Mouse (Mus musculus): ENCODE measurements around the gene Tmcc2. TPM values are rescaled to one million over a fixed set of nuclear protein-coding genes. Genes with fewer than 3 reads are reported as not detected.

Gene Tmcc2
- polyA plus RNA-seq, 1 experiment from 2014 or later = 7.8 TPM

DNA sequence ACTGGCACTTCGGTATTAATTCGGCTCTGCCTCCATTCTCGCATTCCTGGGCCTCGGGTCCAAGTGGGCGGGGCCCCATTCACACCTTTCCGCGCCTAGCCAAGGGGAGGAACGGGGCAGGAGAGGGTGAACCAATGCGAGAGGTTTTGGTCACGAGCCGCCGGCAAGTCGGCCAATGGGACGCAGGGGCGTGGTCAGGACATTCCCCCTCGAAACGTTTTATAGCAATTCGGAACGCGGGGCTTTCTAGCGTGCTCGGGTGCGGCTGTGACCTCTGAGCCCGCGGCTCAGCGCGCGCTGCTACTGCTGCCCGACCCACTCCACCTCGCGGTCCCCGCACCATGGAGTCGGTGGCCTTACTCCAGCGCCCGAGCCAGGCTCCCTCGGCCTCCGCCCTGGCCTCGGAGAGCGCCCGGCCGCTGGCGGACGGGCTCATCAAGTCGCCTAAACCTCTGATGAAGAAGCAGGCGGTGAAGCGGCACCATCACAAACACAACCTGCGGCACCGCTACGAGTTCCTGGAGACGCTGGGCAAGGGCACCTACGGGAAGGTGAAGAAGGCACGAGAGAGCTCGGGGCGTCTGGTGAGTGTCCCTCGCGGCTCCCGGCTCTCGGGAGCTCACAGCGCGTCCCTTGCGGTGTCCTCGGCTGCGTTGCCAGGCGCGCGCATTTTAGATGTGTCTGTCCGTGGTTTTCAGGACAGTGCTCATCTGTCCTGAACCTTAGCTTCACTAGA is 75.0 kb downstream of the Tmcc2 start, which contains the start of gene Nuak2:
TSS of gene Nuak2 (plus strand) at position 238 of the 736 bp plus-strand sequence.
- H3K27ac ChIP-seq (ENCODE audit: low read depth) = no peak within 1 kb of the TSS
- WGBS = 1% methylated on average over 67 of the region's 67 CpGs
- ATAC-seq (replicated peaks; ENCODE audit: low FRiP score, low TSS enrichment, low read depth) = peak; percentile 88

DNA sequence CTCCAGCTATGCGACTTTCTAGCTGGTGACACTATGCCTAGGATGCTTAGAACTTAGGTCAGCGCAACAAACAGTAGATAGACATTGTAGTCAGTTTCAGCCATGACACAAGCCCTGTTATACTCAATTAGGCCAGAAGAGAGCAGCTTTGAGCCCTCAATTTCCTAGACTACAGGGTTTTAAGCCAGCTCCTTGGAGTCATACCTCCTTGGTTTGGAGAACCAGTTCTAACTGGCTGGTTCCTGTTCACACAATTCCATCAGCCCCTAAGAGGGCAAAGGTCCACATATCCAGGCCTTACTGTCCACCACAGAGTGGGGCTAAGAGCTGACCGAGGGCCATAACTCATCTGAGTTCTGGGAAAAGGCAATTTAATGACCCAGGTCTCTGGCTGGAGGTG is 78.4 kb downstream of the Tmcc2 start:
- Histone ChIP-seq H3K4me3 (ENCODE audit: low read depth, low read length) (no peak overlapping the region), H3K27ac (ENCODE audit: low read depth) (no peak overlapping the region), H3K9me3 (ENCODE audit: control insufficient read depth, low read length) (no peaks in the 10 kb centered on the region), H3K36me3 (ENCODE audit: control insufficient read depth, insufficient read depth, low read length) (no peaks in the 10 kb centered on the region), H3K27me3 (replicated peaks; ENCODE audit: control insufficient read depth, insufficient read depth, low read length) (peaks cover 20% of the 10 kb centered on the region), H3K4me1 (replicated peaks; ENCODE audit: control insufficient read depth, insufficient read depth, low read length) (peaks cover 12% of the 10 kb centered on the region; the same call in 1 of the 2 replicates), H3K4me2 (ENCODE audit: low read length) (no peak overlapping the region), H3K9ac (ENCODE audit: low read length) (no peak overlapping the region)
- DNase-seq (ENCODE audit: low spot score) (peak; percentile 72), ATAC-seq (replicated peaks; ENCODE audit: low FRiP score, low TSS enrichment, low read depth) (no peak)
- 56% methylated on average over 3 of the region's 3 CpGs for WGBS

More for the DNA sequence above, 75.0 kb downstream of the Tmcc2 start, which contains the start of gene Nuak2:
- no peaks in the 10 kb centered on the region for H3K36me3 ChIP-seq (ENCODE audit: control insufficient read depth, insufficient read depth, low read length)
- H3K4me2 ChIP-seq (ENCODE audit: low read length) = peak within 1 kb of the TSS; percentile 88
- DNase-seq (ENCODE audit: low spot score) = peak; percentile 86
- H3K9ac ChIP-seq (ENCODE audit: low read length) = peak within 1 kb of the TSS; percentile 40
- no peaks in the 10 kb centered on the region for H3K9me3 ChIP-seq (ENCODE audit: control insufficient read depth, low read length)
- H3K4me3 ChIP-seq (ENCODE audit: low read depth, low read length) = peak within 1 kb of the TSS; percentile 51
- peaks cover 16% of the 10 kb centered on the region for H3K4me1 ChIP-seq (replicated peaks; ENCODE audit: control insufficient read depth, insufficient read depth, low read length)
- H3K27me3 ChIP-seq (replicated peaks; ENCODE audit: control insufficient read depth, insufficient read depth, low read length) = peaks cover 20% of the 10 kb centered on the region

DNA sequence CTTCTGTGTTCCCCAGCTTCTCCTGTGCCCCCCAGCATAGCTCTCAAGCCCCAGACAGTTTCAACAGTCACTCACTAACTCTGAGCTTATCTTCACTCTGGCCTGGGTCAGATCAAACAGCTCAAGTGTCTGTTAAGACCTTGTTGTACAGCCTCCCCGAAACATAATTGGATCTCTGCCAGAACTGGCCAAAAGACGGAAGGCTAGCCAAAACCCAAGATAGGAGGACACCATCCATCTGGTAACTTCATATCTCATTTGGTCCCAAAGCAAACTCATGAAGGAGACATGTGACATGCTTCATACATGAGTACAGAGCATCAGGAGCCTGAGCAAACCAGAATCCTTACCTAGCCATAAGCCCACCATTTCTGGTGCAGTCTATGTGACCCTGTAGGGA is 79.0 kb downstream of the Tmcc2 start:
- ATAC-seq (replicated peaks; ENCODE audit: low FRiP score, low TSS enrichment, low read depth) = no peak
- Histone ChIP-seq H3K27ac (ENCODE audit: low read depth) (no peak overlapping the region), H3K4me3 (ENCODE audit: low read depth, low read length) (no peak overlapping the region), H3K9ac (ENCODE audit: low read length) (no peak overlapping the region), H3K4me2 (ENCODE audit: low read length) (no peak overlapping the region), H3K4me1 (replicated peaks; ENCODE audit: control insufficient read depth, insufficient read depth, low read length) (0 out of 2 replicates have a peak, but pooled peaks cover 7% of the 10 kb centered on the region), H3K9me3 (ENCODE audit: control insufficient read depth, low read length) (no peaks in the 10 kb centered on the region), H3K36me3 (ENCODE audit: control insufficient read depth, insufficient read depth, low read length) (no peaks in the 10 kb centered on the region), H3K27me3 (replicated peaks; ENCODE audit: control insufficient read depth, insufficient read depth, low read length) (peaks cover 17% of the 10 kb centered on the region)
- DNase-seq (ENCODE audit: low spot score) = no peak
- 42% methylated on average over 2 of the region's 2 CpGs for WGBS

GRCm38 (mm10) chr1:132311174-132311859 is 79.8 kb downstream of the Tmcc2 start:
- DNase-seq (ENCODE audit: low spot score) = no peak
- Histone ChIP-seq H3K4me1 (replicated peaks; ENCODE audit: control insufficient read depth, insufficient read depth, low read length) (0 out of 2 replicates have a peak, but pooled peaks cover 7% of the 10 kb centered on the region), H3K36me3 (ENCODE audit: control insufficient read depth, insufficient read depth, low read length) (no peaks in the 10 kb centered on the region)

GRCm38 (mm10) chr1:132310754-132311153 is 80.3 kb downstream of the Tmcc2 start:
- Histone ChIP-seq H3K9me3 (ENCODE audit: control insufficient read depth, low read length) (no peaks in the 10 kb centered on the region), H3K4me2 (ENCODE audit: low read length) (no peak overlapping the region), H3K9ac (ENCODE audit: low read length) (no peak overlapping the region), H3K4me1 (replicated peaks; ENCODE audit: control insufficient read depth, insufficient read depth, low read length) (0 out of 2 replicates have a peak, but pooled peaks cover 7% of the 10 kb centered on the region), H3K27me3 (replicated peaks; ENCODE audit: control insufficient read depth, insufficient read depth, low read length) (0 out of 2 replicates have a peak, but pooled peaks cover 13% of the 10 kb centered on the region), H3K27ac (ENCODE audit: low read depth) (no peak overlapping the region), H3K4me3 (ENCODE audit: low read depth, low read length) (no peak overlapping the region), H3K36me3 (ENCODE audit: control insufficient read depth, insufficient read depth, low read length) (no peaks in the 10 kb centered on the region)
- WGBS = 53% methylated on average over 7 of the region's 7 CpGs
- ATAC-seq (replicated peaks; ENCODE audit: low FRiP score, low TSS enrichment, low read depth) = no peak
- DNase-seq (ENCODE audit: low spot score) = no peak

More at GRCm38 (mm10) chr1:132311174-132311859, 79.8 kb downstream of the Tmcc2 start:
- H3K4me3 ChIP-seq (ENCODE audit: low read depth, low read length) = no peak overlapping the region
- ATAC-seq (replicated peaks; ENCODE audit: low FRiP score, low TSS enrichment, low read depth) = no peak
- no peak overlapping the region for H3K9ac ChIP-seq (ENCODE audit: low read length)
- no peaks in the 10 kb centered on the region for H3K9me3 ChIP-seq (ENCODE audit: control insufficient read depth, low read length)
- 57% methylated on average over 10 of the region's 10 CpGs for WGBS
- H3K27ac ChIP-seq (ENCODE audit: low read depth) = no peak overlapping the region
- H3K4me2 ChIP-seq (ENCODE audit: low read length) = no peak overlapping the region
- H3K27me3 ChIP-seq (replicated peaks; ENCODE audit: control insufficient read depth, insufficient read depth, low read length) = 0 out of 2 replicates have a peak, but pooled peaks cover 13% of the 10 kb centered on the region

GRCm38 (mm10) chr1:132308674-132309073 is 82.4 kb downstream of the Tmcc2 start:
- no peaks in the 10 kb centered on the region for H3K9me3 ChIP-seq (ENCODE audit: control insufficient read depth, low read length)
- no peak overlapping the region for H3K4me3 ChIP-seq (ENCODE audit: low read depth, low read length)
- no peaks in the 10 kb centered on the region for H3K27me3 ChIP-seq (replicated peaks; ENCODE audit: control insufficient read depth, insufficient read depth, low read length)
- H3K27ac ChIP-seq (ENCODE audit: low read depth) = no peak overlapping the region
- no peak overlapping the region for H3K9ac ChIP-seq (ENCODE audit: low read length)
- no peak overlapping the region for H3K4me2 ChIP-seq (ENCODE audit: low read length)
- DNase-seq (ENCODE audit: low spot score) (no peak), ATAC-seq (replicated peaks; ENCODE audit: low FRiP score, low TSS enrichment, low read depth) (no peak)
- H3K36me3 ChIP-seq (ENCODE audit: control insufficient read depth, insufficient read depth, low read length) = no peaks in the 10 kb centered on the region
- 0 out of 2 replicates have a peak, but pooled peaks cover 3% of the 10 kb centered on the region for H3K4me1 ChIP-seq (replicated peaks; ENCODE audit: control insufficient read depth, insufficient read depth, low read length)
- WGBS = 75% methylated on average over 7 of the region's 7 CpGs

DNA sequence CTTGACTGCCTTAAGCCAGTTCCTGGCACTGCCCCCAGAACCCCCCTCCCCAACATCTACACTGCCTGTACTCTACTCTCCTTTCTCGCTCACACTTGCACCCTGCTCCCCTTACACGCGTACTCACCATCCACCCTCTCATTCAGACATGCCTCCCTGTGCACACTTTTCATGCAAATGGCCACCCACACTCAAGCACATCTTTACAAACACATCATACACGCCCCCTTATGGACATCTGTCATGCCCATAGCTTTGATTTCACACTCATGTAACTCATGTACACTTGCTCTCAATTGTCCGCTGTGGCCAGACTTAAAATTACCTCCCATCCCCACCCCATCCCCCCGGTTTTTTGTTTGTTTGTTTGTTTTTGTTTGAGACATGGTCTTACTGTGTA is 83.1 kb downstream of the Tmcc2 start:
- no peak overlapping the region for H3K9ac ChIP-seq (ENCODE audit: low read length)
- DNase-seq (ENCODE audit: low spot score) = no peak
- ATAC-seq (replicated peaks; ENCODE audit: low FRiP score, low TSS enrichment, low read depth) = no peak
- WGBS = 87% methylated on average over 6 of the region's 6 CpGs
- H3K4me1 ChIP-seq (replicated peaks; ENCODE audit: control insufficient read depth, insufficient read depth, low read length) = 0 out of 2 replicates have a peak, but pooled peaks cover 3% of the 10 kb centered on the region
- H3K4me3 ChIP-seq (ENCODE audit: low read depth, low read length) = no peak overlapping the region
- no peaks in the 10 kb centered on the region for H3K36me3 ChIP-seq (ENCODE audit: control insufficient read depth, insufficient read depth, low read length)
- H3K27me3 ChIP-seq (replicated peaks; ENCODE audit: control insufficient read depth, insufficient read depth, low read length) = no peaks in the 10 kb centered on the region
- H3K9me3 ChIP-seq (ENCODE audit: control insufficient read depth, low read length) = no peaks in the 10 kb centered on the region
- H3K4me2 ChIP-seq (ENCODE audit: low read length) = no peak overlapping the region
- H3K27ac ChIP-seq (ENCODE audit: low read depth) = no peak overlapping the region

DNA sequence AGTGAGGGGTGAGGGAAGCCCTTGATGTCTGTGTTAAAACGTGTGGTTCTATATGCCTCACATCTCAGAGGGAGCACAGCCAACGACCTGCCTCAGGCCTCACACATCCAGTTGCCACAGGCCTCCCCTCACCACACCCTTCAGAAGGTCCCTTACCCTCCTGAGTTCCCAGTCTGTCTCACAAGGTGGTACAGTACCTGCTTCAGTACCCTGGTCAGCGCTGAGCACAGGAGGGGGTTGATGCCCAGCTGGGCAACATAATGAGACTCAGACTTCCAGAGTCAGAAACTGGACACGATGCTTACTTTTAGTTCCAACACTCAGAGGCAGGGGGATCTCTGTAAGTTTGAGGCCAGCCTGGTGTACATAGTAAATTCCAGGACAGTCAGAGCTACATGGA is 84.3 kb downstream of the Tmcc2 start:
- ATAC-seq (replicated peaks; ENCODE audit: low FRiP score, low TSS enrichment, low read depth) (no peak), DNase-seq (ENCODE audit: low spot score) (peak; percentile 63)

More for the DNA sequence above, 84.3 kb downstream of the Tmcc2 start:
- Histone ChIP-seq H3K36me3 (ENCODE audit: control insufficient read depth, insufficient read depth, low read length) (no peaks in the 10 kb centered on the region), H3K27me3 (replicated peaks; ENCODE audit: control insufficient read depth, insufficient read depth, low read length) (0 out of 2 replicates have a peak, but pooled peaks cover 3% of the 10 kb centered on the region), H3K27ac (ENCODE audit: low read depth) (no peak overlapping the region), H3K9ac (ENCODE audit: low read length) (no peak overlapping the region), H3K4me1 (replicated peaks; ENCODE audit: control insufficient read depth, insufficient read depth, low read length) (0 out of 2 replicates have a peak, but pooled peaks cover 3% of the 10 kb centered on the region), H3K4me3 (ENCODE audit: low read depth, low read length) (no peak overlapping the region), H3K9me3 (ENCODE audit: control insufficient read depth, low read length) (no peaks in the 10 kb centered on the region), H3K4me2 (ENCODE audit: low read length) (no peak overlapping the region)
- WGBS = 19% methylated on average over 4 of the region's 4 CpGs

Data from intestine, embryonic 14.5 days (tissue).